Mouse (Mus musculus) spleen, adult 12 weeks (tissue): Measurements from ENCODE around the gene Gk5.
"Not testable (repeated sequence)": the region's sequence is repeated elsewhere in the genome, so short reads cannot be mapped to it uniquely, and the experiment has no call there.

ENCODE experiments used
- DNase-seq: peaks from one replicate; pipeline ENCODE4 v3.0.0; 2022; ENCODE audit warnings: low spot score

Gk5 gene

DNA sequence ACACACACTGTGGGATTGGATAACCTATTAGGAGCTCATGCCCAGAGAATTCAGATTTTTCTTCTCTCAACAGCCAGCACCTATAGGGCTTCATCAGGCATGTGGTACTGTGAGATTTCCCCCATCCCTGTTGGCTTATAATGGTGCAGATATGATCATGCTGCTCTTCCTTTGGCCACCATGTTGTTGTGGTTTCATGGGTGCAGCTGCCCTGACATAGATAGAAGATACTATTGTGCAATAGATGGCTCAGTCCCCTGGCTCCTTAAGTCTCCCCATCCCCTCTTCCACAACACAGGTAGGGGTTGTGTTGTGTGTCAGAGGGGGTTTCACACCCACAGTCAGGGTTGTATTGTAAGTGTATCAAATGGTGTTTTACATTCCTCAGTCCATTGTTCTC, 25.7 kb downstream of the Gk5 start:
- no peak for DNase-seq

DNA sequence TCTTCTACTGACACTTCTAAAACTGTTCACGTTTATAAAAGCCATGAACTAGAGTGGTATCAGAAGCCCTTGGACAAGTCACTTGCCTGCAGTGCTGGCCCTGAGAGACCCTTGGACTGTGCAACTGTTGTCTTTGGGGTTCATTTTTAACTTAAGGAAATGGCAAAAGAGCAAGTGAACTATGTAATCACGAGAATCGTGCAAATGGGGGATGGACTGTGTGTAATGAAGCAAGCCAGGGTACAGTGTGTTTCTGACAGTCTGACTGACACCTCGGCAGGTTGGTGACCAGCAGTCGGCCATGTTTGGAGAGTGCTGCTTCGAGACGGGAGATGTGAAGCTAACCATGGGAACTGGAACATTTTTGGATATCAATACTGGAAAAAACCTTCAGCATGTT, 33.6 kb downstream of the Gk5 start:
- DNase-seq, result no peak

DNA sequence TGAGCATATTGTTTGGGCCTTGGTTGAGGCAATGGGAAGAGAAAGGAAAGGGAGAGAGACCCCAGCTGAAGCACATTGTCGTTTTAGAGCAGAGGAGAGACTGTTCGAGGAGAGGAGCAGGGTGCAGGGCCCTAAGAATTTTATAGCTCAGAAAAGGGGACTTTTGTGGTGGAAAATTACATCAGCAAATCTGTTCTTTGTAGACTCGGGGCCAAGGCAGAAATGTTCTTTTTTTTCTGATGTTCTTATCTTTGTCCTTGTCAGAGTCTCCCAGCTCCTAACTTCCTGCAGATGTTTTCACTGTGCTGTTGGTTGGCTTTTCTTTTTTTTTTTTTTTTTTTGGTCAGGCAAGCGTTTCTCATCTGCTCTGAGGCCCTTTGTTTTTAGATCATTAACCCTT, 39.3 kb downstream of the Gk5 start:
- DNase-seq, result no peak

DNA sequence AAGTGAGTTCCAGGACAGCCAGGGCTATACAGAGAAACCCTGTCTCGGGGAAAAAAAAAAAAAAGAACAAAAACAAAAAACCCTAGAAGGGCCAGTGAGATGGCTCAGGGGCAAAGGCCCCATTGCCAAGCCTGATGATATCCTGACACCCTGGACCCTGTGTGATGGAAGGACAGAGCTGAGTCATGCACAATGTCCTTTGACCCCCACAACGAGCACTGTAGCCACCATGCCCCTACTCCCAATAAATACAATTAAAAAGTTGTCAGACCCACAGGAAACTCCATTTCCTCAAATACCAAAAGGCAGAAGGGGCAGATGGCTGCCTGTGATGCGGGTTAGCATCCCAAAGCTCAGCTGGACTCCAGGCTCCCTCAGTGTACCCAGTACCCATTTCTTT, 39.9 kb downstream of the Gk5 start:
- DNase-seq, result no peak

DNA sequence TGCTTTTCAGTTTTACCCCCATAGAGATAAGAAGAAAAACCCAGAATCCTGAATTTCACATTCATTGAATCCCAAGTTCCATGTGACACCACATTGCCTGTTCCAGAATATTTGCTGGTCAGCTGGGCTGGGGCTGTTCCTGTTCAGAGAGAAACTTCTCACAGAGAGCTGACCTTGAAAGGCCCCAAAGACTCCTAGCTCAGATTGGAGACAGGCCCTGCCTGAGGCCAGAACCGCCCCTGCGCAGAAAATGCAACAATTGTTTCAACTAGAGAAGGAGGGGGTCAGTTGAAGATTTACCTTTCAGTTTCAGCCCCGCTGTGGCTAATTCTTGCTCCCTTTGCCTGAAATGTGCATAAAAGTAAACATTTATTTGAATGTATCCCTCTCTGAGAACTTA, 41.6 kb downstream of the Gk5 start:
- DNase-seq, result no peak

DNA sequence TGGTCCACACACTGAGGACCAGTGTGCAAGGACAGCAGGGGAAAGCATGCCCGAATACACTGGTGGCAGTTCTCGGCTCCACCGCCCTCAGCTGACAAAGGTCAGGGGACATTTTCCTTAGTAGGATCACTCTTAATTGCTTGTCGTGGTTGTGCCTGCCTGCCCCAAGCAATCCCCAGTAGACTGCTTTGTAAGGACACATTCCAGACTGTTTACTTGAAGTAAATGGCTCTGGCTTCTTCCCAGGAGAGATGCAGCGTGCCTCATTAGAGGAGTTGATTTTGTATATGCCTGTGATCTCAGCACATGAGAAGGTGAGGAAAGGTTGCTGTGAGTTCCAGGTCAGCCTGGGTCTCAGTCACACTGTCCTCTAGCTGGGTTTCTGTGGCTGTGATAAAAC, 43.3 kb downstream of the Gk5 start:
- DNase-seq, result no peak

DNA sequence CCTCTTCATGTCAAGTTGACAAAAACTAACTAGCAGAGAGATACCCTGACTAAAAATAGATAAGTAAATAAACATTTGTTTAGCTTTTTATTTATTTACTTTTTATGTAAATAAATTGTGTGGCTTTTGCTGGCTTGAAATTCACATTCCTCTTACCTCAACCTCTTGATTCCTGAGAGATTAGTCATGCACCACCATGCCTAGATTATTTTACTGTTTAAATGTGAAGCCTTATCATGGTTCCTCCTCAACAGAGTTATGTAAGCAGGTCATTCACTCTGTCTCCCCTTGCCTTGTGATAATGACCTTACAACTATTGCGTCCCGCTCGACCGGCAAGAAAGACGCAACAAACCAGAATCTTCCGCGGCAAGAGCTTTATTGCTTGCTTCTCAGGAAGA, 44.3 kb downstream of the Gk5 start:
- no peak for DNase-seq

DNA sequence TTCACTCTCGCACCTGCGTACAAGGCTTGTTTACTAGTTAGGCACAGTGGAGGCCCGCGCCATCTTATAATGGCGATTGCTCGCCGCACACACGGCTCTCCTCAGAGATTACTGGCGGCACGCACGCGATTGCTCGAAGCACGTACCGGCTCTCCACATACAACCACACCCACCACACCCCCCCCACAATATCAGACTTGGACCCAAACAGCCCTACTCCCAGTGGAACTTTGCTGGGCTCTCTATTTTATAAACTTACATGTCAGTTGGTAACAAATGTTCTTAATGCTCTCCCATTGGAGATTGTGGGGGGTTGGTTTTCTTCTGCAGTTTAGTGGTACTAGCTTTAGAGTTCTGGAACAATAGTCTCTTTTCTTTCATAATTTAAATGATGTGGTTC, 44.8 kb downstream of the Gk5 start:
- not testable (repeated sequence) for DNase-seq

DNA sequence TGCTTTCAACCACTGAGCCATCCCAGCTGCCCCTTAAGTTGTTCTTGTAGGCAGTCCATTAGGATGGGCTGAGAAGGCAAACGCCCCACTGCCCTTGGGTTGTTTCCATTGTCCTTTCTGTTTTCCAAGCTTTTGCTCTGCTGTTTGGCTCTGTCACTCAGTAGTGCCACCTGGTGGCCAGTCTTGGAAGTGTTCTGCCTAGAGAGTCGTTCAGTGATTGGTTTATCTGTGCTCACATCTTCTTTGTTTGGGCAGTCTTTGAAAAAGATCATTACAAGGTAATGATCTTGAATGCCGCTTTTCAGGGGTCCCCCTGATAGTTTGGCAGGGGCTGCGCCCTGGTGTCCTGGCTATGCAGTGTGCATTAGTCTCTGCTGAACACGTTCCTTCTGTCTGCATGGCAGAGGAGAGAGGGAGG, 48.0 kb downstream of the Gk5 start:
- peak; percentile 60 for DNase-seq

DNA sequence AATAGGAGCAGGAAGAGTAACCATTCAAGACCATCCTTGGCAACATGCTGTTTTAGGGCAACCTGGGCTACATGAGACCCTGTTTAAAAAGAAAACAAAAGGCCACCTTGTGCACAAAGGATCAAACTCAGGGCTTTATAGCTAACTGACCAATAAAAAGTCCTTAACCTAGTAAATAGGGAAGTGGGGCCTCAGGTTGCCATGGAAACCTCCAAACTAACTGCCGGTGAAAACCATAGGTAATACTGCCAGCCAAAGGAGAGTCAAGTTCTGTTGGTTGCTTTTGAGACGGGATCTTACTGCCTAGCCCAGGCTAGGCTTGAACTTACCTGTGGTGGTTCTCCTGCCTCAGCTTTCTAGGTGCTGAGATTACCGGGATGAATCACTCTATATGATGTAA, 51.4 kb downstream of the Gk5 start:
- DNase-seq, result no peak

DNA sequence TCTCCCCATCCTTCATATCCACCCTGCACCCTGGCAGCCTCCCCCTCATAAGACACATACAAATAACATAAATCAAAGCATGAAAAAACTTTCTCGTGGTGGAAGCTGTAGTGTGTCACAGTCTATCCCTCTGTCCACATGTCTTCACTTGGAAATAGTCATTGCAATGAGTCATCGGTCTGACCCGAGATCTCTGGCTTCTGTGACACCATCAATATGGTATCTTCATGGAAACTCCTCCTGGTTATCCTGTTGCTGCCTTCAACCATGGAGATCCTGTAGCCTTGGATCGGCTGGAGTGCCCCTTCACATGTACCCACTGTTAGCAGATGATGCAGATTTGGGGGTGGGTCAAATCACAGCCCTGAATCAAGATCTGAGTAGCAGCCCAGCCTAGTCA, 65.7 kb downstream of the Gk5 start:
- DNase-seq, result no peak

DNA sequence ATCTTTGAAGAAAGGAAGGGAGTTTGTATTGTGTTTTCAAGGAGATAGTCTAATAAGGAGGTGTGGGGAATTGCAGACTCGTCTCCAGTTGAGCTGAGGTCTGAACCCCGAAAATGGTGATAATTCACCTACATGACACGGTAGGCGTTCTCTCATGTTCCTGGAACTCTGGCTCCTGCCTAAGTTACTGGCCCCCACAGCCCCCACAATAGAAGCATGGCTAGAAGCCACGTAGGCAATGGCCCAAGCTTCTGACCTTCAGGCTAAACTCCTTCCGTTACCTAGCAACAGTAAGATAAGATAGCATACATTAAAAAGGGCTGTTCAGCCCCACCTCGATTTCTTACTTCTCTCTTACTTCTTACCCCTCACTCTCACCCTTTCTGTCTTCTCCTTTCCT, 67.5 kb downstream of the Gk5 start:
- no peak for DNase-seq

DNA sequence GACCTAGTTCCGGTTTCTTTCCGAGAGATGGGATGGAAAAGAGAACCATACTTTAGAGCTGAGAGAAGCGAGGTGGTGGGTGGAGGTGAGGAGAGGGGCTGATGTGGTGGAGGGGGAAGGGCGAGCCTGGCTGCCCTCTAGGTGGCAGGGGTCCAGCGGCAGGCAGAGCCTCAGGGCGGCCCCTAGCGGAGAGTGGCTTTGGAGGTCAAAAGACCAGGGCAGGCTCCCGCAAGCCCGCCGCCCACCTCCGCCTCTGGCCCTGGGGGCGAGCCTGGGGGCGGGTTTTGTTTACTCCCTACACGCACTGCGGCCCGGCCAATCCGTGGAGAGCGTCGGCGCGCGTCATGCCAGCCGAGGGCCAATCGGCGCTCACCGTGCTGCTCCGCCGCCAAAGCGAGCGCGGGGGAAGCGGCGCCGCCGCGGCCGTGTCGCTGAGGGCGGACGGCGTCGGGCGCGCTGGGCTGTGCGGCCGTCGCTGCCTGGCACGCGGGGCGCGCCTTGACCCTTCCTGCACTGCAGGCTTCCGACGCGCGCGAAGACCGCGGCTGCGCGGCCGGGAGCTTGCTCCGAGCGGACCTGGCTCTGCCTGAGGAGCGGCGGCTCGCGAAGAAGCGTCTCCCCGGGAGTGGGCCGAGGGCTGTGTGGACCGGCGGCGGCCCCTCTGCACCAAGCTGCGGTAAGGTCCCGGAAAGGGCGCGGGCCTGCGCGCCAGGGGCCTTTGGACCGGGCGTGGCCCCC, 76.9 kb downstream of the Gk5 start, which contains the start of gene Tfdp2:
Tfdp2 (plus strand) TSS at position 391 of the 738 bp plus-strand sequence.
- DNase-seq, result peak; percentile 82

DNA sequence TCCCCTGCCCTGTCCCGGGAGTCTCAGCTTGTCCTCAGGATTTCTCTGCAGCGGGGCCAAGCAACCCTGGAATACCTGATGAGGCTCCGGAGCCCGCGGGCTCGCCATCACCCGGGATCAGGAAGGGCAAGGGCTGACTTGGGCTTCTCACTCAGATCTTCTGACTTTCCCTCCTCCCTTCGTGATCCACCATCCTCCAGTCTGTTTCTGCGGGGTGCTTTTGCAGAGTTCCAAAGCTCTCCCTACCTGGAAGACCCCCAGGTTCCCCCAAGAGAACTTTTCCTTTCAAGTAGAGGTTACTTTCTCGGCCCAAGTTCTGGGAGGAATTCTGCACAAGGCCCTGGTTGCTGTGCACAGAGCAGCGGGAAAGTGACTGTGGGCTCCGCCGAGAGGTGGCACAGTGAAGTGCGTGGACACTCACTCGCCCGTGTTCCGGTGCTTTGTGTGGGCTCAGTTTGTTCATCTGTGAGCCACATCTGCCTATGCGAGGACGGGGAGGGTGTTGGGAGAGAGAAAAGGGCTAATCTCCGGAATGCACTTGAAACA, 77.5 kb downstream of the Gk5 start:
- peak; percentile 38 for DNase-seq

DNA sequence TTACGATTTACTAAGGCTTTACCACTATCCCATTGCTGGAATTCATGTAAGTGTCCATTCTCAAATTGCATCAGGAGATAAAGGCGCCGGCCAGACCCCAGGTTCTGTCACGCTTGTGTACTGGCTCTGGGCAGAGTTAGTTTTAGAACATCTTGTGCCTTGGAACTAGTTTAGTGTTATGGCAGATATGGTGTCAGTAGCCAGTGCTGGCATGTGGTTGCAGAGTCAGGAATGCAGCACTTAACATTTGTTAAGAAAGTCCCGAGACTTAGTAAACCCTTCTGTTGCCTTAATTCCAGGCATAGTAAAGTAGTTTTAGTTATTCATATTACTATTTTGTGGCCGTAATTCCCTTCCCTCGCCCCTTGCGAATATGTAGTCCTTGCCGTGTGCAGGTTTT, 78.6 kb downstream of the Gk5 start:
- no peak for DNase-seq

DNA sequence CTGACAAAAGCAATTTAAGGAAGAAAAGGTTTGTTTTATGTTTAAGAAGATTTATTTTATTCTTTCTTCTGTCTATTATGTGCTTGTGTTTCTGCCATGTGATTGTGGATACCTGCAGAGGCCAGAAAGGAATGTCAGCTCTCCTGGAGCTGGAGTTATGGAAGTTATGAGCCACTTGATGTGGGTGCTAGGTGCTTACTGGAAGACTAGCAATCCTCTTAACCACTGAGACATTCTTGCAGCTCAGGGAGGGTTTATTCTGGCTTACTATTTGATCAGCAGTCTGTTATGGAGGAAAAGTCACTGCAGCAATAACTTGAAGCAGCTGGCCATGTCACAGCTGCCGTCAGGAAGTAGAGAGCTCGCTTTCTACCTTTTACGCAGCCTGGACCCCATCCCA, 84.5 kb downstream of the Gk5 start:
- DNase-seq, result no peak

DNA sequence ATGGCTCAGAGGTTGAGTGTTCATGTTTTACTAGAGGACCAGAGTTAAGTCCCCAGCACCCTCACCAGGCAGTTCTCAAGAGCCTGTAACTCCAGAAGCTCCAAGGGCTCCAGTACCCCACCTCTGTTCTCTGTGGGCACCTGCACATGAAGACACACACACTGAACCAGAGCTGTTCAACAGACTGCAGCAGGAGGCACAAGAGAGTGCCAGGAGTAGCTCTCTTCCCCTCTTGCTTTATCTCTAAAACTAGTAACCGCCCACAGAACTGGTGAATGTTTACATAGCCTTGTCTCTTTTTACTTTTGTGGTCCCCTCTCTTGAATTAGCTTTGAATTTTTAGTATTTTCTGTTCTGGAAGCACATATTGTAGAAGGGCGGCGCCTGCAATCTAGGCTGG, 88.3 kb downstream of the Gk5 start:
- DNase-seq, result no peak

DNA sequence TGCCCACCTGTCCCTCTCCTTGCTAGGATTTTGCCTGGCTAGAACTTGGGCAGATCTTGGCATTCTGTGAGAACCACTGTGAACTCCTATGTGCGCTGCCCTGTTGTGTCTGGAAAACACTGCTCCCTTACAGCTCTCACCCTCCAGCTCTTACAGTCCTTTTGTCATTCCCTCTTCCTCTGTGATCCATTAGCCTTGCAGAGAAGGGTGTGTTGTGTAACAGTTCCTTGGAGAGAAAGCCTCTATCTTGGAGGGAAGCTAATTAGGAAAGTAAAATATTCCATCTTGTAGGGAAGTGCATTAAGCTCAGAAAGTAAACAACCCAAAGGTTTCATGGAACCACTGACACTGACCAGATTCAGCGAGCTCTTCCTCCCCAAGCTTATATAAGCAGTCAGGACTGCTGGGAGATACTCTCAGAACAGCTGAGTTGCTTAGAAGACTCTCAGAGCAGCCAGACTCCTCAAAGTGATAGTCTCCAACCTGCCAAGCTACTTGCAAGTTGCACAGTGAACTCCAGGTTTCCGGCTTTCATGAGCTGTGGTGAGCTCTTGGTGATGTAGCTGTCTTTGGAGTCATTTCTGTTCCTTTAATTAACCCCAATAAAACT, 94.0 kb downstream of the Gk5 start:
- DNase-seq, result no peak

DNA sequence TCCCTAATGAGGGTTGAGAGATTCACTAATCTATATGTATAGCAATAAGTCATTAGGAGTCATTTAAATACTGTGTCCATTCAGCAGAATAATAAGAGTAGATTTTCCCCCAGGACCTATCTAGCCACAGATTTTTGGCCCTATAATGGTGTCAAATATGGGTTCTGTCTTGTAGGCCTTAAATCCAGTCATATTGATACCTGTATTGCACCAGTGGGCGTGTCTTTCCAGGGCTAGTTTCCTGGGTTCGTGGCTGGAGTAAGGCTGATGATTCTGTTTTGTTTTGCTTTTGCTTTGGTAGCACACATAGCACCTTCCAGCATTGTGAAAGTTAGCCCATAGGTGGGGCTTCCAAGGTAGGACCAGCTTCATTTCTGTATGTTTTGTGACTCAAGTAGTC, 95.0 kb downstream of the Gk5 start:
- no peak for DNase-seq

DNA sequence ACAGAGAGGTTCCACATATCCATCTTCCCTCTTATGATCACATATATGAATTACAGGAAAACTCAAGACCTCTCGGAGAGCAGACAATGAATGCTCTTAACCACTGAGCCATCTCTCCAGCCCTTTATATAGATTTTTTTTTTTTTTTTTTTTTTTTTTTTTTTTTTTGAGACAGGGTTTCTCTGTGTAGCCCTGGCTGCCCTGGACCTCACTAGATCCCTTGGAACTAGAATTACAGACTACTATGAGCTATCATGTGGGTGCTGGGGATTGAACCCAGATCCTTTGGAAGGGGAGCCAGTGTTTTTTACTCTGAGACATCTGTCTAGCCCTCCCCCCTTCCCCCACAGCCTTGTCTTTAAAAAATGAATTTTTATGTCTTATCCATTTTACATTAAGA, 98.1 kb downstream of the Gk5 start:
- DNase-seq, result no peak

DNA sequence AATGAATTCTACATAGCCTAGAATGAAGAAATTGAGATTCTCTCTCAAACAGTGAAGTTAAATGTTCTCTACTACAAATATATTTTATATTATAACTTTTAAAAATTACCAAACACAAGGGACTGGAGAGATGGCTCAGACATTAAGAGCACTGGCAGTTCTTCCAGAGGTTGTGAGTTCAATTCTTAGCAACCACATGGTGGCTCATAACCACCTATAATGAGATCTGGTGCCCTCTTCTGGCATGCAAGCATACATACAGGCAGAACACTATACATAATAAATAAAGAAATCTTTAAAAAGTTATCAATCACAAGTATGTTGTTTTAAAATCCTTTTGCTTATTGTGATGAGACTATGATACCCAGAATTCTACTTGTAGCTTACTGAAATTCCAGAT, 98.6 kb downstream of the Gk5 start:
- DNase-seq, result no peak

DNA sequence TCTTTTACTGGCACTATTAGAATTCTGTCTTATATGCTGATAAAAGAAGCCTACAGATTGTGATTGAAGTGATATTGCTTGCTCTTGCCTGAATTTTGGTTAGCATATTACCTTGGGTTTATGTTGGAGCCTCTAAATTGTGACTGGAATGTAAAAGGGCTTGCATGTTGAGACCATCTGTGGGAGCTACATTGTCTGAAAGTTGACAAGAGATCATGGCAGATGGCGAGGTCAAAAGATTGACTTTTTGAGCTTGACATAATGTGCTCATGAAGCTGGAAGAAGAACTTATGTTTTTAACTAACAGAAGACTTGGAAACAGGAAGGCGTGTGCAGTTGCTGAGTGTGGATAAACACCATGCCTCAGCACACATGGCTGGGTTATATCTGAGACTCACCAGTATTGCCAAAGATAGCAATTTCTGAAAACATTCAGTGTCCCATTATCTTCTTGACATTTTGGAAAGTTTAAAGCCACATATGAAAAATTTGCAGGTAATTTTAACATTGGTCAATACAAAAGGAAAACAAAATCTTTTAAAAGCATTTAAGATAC, 100.0 kb downstream of the Gk5 start:
- DNase-seq, result no peak

DNA sequence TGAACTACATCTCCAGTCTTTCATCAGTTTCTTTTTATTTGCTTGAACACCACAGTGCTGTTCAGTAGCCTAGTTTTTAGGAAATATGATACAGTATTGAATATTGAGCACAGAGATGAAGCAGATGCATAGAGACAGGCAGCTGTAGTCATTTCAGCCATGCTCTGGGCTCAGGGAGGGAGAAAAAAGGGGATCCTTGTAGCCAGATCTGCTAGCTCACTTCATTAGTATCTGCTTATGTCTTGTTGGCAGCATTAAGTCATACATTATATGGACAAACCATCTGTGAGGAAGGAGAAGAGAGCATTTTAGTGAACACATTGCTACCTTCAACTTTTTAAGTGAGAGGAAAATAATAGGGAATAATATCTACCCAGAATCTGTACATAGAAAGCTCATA, 101.3 kb downstream of the Gk5 start:
- no peak for DNase-seq

DNA sequence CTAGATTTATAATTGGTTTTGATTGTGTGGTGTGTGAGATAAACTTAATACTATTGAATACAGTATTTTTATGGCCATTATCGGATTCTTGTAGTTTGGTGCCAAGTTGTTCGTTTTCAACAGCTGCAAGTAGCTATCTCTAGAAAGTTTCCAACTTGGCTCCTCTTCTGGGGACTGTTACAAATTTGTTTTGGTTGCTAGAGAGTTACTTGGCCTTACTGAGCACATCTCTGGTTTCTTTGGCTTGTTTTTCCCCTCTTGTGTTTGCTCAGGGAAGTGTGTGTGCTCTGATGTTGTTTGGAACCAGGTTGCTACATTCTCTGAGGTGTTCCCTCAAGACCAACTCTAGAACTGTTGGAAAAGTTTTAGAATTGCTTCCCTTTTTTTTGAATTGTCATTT, 104.1 kb downstream of the Gk5 start:
- no peak for DNase-seq
